Mouse (Mus musculus): Measurements from ENCODE around the gene Tcf7l2.

Gene Tcf7l2

GRCm38 (mm10) chr19:55867255-55867654 is 125.6 kb downstream of the Tcf7l2 start:
- DNase-seq: no peak

DNA sequence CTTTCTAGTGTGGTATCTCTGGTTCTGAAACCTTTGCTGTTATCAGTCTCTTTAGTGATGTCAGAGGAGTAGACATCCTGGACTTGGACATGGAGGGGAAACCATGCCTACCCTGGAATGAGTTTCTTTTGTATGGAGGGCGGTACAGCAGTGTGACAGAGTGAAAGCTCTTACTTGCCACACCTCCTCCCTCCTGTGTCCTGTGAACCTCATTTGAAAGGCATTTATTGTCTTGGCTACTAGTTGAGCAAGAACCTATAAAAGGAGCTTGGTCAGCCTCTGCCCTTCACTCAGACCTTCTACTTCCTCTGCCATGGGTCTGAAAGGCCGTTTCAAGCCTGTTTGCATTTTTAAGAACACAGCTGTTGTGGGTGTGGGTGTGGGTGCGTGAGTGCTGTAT is 126.3 kb downstream of the Tcf7l2 start:
- DNase-seq: no peak

DNA sequence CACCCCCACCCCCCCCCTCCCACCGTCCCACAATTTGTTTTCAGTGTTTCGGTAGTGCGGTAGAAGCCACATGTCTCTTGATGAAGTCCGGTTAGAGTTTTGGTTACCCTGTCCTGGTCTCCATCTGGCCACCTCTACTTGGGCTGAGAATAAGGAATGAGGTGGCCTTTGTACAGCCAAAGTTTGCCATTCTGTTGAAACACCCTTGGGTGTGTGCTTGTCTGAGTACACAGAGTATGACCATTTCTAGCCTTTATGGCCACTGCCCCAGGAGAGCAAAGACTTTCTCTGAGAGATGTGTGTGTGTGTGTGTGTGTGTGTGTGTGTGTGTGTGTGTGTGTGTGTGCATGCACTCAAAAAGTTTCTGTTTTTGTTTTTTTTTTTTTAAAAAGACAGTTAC is 127.0 kb downstream of the Tcf7l2 start:
- DNase-seq: no peak

GRCm38 (mm10) chr19:55870825-55871224 is 129.2 kb downstream of the Tcf7l2 start:
- DNase-seq: no peak

DNA sequence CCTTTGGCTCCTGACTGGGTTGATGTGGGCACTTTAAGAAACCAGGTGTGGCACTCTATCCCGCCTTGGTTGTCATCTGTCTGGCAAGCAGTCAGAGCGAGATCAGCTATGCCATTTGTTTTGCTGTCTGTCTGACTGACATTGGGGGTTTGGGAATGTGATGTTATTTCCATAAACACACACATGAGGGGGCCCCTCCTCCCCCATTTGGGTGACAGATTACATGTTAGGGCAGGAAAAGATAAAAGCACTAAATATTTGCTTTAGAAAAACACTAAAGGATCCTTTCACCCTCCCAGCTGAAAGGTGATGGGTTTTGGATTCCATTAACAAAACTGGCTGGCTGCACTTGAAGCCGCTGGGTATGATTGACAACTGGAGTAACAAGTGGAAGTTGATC is 129.9 kb downstream of the Tcf7l2 start:
- no peak for DNase-seq

GRCm38 (mm10) chr19:55873221-55873620 is 131.6 kb downstream of the Tcf7l2 start:
- DNase-seq: no peak

DNA sequence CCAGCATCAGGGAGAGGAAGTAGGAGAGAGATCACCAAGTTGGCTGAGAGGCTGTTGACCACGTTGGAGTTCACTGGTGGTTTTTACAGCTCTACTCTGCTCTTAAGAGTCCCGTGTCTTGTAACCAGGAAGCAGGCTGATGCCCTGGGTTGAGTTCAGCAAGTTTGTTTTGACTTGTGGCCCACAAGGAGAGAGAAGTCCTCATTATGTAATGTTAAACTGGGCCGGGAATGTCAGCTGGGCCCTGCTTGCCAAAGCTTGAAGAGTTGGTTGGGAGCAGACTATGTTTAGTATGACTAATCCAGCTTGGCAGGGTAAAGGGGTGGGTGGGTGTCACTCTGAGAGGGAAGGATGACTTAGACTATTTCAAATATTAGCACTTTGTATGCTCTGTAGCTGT is 134.9 kb downstream of the Tcf7l2 start:
- no peak for DNase-seq

DNA sequence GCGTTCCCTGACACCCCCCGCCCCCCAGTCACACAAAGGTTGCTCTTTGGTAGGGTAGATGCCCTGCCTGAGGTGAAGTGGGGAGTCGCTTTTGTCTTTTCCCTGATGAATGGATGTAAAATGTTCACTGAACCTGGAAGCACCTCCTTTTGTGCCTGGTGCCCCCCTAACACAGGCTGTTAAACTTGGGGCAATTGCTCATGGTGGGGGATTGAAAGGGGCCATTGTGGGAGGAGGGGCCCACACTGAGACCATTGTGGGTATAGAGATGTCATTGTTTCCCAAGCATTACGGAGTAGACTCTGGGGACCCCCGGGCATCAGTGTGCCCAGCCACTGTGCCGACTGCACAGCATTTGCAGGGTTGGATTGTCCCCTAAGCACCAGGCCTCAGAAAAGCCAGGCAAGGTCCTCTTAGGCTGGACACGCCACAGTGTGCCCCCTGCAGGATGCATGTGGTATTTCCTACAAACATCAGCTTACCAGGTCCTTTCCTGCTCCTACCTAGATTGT is 135.8 kb downstream of the Tcf7l2 start:
- DNase-seq: peak; percentile 68 to 83

- peak; percentile 50 to 59 for DNase-seq
Observed at GRCm38 (mm10) chr19:55880664-55881359, 139.2 kb downstream of the Tcf7l2 start.

GRCm38 (mm10) chr19:55886536-55886935 is 144.9 kb downstream of the Tcf7l2 start:
- DNase-seq: no peak

GRCm38 (mm10) chr19:55891692-55892183 is 150.1 kb downstream of the Tcf7l2 start:
- DNase-seq: no peak

DNA sequence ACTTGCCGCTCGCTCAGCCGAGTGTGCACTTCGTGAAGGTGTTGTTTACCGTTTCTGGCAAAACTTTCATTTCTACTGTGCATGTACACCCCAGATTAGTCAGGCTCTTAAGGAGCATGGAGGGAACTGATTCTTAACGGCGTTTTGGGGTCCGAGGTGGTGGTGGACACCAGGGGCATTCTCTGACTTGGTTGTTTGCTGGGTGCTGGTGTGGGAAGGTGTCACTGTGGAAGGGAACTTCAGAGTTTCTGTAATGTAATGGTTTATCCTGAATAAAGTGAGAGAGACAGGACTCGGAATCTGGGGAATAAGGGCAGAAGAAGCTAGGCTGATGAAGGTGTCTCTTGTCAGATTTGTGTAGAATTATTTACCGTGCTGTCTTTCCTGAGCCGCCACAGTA is 151.9 kb downstream of the Tcf7l2 start:
- DNase-seq: no peak

DNA sequence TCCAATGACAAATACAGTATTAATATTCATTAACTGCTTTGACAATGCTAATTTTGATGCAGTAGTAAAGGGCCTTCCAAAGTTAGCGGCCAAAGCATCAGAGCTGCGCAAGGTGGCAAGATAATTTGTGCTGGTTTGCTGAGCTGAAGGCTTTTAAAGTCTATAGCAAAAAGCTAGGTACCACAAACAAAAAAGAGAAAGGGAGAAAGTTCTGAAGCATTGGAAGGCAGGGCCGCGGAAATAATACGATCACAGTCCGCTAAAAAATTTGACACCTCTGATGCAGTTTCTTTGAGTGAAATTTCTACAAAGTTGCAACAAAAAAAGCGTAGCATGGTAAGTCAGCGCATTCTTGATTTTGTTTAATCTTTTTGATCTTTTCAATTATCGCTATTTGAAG is 152.8 kb downstream of the Tcf7l2 start:
- DNase-seq: no peak

DNA sequence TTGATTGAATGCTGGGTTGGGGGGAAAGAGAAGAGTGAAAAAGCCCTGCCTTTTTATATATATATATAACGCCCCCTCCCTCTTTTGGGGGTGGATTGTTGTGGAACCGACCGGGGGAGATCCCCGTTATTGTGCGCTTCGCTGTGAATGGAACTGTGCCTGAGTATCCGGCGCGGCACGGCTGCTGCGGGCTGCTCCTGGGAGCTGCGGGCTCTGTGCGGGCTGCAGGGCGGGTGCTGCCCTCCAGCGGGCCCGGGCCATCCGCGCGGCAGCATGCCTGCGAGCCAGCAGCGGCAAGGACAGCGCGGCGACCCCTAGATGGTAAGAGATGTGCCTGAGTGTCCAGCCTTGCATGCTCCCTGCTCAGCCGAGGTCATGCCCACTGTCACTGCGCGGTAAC is 153.7 kb downstream of the Tcf7l2 start:
- peak; percentile 72 for DNase-seq

GRCm38 (mm10) chr19:55895807-55896420 is 154.3 kb downstream of the Tcf7l2 start:
- no peak for DNase-seq

DNA sequence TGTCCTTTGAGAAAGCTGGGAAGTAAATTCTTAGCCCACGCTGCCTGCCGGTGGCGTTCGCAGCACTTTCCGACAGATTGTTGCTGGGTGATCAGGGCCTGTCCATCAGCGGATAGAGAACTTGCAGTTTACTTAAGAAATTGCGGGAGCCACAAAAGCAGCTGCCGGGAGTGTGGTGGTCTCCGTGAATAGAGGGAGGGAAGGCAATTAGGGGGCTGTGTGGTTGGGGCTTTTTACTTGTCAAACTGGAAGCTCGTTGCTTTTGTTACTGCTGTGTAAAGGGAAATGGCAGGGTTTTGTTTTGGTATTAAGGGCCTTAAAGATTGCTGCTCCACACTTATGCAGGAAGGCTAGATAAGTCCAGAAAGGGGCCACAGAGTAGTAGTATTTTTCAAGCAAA is 155.0 kb downstream of the Tcf7l2 start:
- DNase-seq: no peak

GRCm38 (mm10) chr19:55902573-55903385 is 161.2 kb downstream of the Tcf7l2 start:
- no peak for DNase-seq

DNA sequence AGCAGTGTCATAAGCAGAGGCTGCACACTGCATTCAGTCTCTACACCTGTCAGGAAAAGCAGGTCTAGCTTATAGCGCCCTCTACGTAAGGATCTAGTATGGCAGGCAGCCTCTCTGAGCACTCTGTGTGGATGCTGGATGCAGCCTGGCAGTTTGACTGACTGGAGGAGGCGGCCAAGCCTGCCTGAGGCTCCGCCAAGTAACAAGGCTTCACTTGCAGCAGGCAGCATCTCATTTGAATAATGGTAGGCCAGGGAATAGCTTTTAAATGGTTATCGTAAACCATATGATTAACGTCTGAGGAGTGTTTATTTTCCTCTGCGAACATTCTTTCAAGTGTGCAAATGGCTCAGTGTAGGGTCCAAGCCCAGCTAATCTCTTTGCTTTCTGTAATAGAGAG is 167.4 kb downstream of the Tcf7l2 start:
- DNase-seq: peak; percentile 19 to 24

GRCm38 (mm10) chr19:55911941-55912340 is 170.3 kb downstream of the Tcf7l2 start:
- no peak for DNase-seq

DNA sequence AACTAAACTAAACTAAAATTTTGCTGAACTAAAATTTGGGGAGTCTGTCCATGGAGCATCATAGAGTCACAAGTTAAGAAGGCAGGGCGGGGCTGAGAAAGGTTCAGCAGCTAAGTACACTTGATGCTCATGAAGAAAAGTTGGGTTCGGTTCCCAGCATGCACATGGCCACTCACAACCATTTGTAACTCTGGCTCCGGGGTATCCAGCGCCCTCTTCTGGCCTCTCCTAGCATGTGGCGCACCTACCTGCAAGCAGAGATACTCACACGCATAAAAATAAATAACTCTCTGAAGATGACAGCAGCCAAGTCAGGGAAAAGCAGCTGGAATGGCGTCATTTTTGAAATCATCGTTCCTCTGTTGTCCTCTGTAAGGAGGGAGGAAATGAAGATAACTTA is 171.2 kb downstream of the Tcf7l2 start:
- DNase-seq: no peak

DNA sequence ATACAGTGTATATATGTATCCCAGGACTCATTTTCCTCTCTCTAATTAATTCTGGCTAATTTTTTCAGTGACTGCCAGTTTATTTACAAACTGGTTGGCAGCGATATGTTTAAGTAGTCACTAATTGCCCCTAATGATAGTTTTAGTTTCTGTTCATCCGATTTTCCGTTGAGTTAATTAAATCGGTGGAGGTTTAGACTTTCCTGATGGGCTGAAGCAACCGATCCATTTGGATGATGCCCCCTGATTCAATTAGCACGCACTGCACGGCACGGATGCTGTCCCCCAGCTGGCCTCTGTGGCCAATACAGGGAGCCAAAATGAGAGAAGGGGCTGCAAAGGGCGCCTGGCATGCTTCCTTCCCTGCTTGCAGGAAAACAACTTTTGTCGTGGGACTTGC is 172.0 kb downstream of the Tcf7l2 start:
- DNase-seq: peak in 1 of 2 experiments; percentile 14

DNA sequence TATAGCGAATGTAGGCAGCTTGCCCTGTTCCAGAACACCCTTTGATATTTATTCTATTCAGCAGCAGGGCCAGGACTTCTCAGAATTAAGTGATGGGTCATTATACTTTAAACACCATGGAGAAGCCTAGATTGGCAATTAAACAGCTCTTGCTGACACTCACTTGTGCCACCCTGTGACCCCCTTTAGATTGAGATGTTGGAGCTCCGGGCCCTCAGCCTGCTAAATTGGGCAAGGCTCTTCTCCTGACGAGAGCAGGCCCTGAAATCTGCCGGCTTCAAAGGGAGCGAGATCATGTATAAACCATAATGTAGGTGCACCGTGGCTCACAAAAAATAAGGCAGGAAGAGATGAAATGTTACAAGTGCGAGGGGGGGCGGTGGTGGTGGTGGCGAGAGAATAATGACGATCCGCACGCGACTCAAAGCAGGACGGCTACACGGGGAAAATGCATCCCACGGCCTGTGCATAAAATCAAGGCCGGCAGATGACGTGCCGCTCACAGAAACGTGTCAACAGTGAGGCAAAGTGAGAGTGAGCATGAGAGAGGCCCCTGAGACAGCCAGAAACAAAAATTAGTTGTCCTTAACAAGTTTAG is 173.1 kb downstream of the Tcf7l2 start:
- DNase-seq: no peak

- DNase-seq: no peak
Observed at GRCm38 (mm10) chr19:55915506-55915905, 173.9 kb downstream of the Tcf7l2 start.

Measured in cerebellum, postnatal 14 days (tissue).